Mouse (Mus musculus) hindbrain, embryonic 16.5 days (tissue): ENCODE results near the gene Bdnf. TPM values are rescaled to one million over a fixed set of nuclear protein-coding genes. Genes with fewer than 3 reads are reported as not detected.

Experiments
- ATAC-seq: fragments of 200-750 bp; cut with Nextera tagmentation; 2 replicates; pipeline ENCODE4 v1.8.0; 2017; ENCODE audit warnings: moderate TSS enrichment, moderate library complexity
- H3K27ac ChIP-seq: fragments of 300-500 bp; sonication (generic); 2 replicates; pipeline ENCODE4 v1.5.1; 2014; ENCODE audit warnings: low read depth, mild to moderate bottlenecking, control low read depth, low read length, moderate library complexity
- H3K27me3 ChIP-seq: fragments of 300-500 bp; sonication (generic); replicated peaks from 2 replicates; pipeline ENCODE4 v1.6.1; 2014; ENCODE audit warnings: low read length; ENCODE audit not compliant: control insufficient read depth, insufficient read depth
- H3K36me3 ChIP-seq: fragments of 300-500 bp; sonication (generic); 2 replicates; pipeline ENCODE4 v1.6.1; 2014; ENCODE audit warnings: mild to moderate bottlenecking, low read length, moderate library complexity, mixed read lengths; ENCODE audit not compliant: control insufficient read depth, insufficient read depth
- H3K4me1 ChIP-seq: fragments of 300-500 bp; sonication (generic); 2 replicates; pipeline ENCODE4 v1.6.1; 2014; ENCODE audit warnings: low read depth, low read length; ENCODE audit not compliant: control insufficient read depth, insufficient read depth
- H3K4me2 ChIP-seq: fragments of 300-500 bp; sonication (generic); 2 replicates; pipeline ENCODE4 v1.6.1; 2014; ENCODE audit warnings: mild to moderate bottlenecking, low read length, control low read depth, moderate library complexity
- H3K4me3 ChIP-seq: fragments of 300-500 bp; sonication (generic); 2 replicates; pipeline ENCODE4 v1.5.1; 2014; ENCODE audit warnings: mild to moderate bottlenecking, low read length, control low read depth, moderate library complexity
- H3K9ac ChIP-seq: fragments of 300-500 bp; sonication (generic); 2 replicates; pipeline ENCODE4 v1.6.1; 2014; ENCODE audit warnings: low read depth, mild to moderate bottlenecking, control low read depth, low read length, moderate library complexity
- H3K9me3 ChIP-seq: fragments of 300-500 bp; sonication (generic); 2 replicates; pipeline ENCODE4 v1.6.1; 2014; ENCODE audit warnings: mild to moderate bottlenecking, low read length, moderate library complexity; ENCODE audit not compliant: control insufficient read depth
- WGBS: fragments of 180-500 bp; shearing (Covaris S2); extraction: QIAGEN DNeasy Blood & Tissue Kit; methylation state at CpG from one replicate; pipeline ENCODE4 v1.1.7; 2014; 5-methylcytosine and 5-hydroxymethylcytosine counted together
- polyA plus RNA-seq: library from polyadenylated mRNA; unstranded; fragments of >200 nt; fragmentation: Nextera tagmentation; extraction: Ambion mirVana; gene quantifications from 2 replicates; pipeline ENCODE4 v1.2.1, GENCODE M21; 2015

Gene Bdnf
- polyA plus RNA-seq, 1 experiment from 2014 or later: 7.3 TPM

DNA sequence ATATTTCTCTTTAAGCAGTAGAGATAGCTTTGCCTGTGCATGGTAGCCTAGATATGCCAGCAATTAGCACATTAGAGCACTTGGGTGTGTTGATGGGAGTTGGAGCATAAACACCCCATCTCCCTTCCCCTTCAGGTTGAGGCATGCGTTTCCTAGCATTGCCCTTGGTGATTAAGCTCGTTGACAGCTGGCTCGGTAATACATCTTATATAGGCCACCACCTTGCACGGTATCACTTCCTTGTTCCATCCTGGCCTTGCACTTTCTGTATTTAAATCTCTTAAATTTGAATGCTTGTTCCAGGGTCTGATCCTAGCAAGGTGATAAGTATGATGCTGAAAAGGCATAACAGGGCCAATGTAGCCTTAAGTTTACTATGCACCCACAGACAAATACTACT, 74.3 kb downstream of the Bdnf start:
- 92% methylated on average over 4 of the region's 4 CpGs for WGBS
- H3K9ac ChIP-seq: no peak overlapping the region
- no peak for ATAC-seq

DNA sequence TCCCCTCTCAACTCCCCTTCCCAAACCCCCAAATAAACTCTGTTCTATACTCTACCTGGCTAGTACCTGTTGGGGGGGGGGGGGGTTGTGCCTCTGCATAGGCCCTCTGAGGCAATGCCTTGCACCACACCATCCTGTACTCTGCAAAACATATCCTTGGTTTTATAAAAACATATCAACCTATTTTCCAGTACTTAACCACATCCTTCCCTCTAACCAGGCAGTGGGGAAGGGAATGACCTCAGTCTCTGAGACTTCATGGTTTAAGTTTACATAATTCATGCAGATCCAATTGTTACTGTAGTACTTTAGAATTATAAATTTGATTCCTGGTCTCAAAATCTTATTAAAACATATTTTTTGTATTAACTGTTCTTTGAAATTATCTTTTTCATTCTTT, 75.5 kb downstream of the Bdnf start:
- Histone ChIP-seq H3K9ac (no peak overlapping the region), H3K9me3 (no peaks in the 10 kb centered on the region), H3K4me1 (no peaks in the 10 kb centered on the region), H3K4me2 (no peak overlapping the region), H3K4me3 (no peak overlapping the region), H3K27ac (no peak overlapping the region), H3K27me3 (no peaks in the 10 kb centered on the region), H3K36me3 (no peaks in the 10 kb centered on the region)
- no peak for ATAC-seq

More for the DNA sequence above, 74.3 kb downstream of the Bdnf start:
- H3K36me3 ChIP-seq: no peaks in the 10 kb centered on the region
- no peaks in the 10 kb centered on the region for H3K4me1 ChIP-seq
- H3K4me3 ChIP-seq: no peak overlapping the region
- H3K27ac ChIP-seq: no peak overlapping the region
- no peaks in the 10 kb centered on the region for H3K27me3 ChIP-seq
- H3K4me2 ChIP-seq: no peak overlapping the region
- no peaks in the 10 kb centered on the region for H3K9me3 ChIP-seq

DNA sequence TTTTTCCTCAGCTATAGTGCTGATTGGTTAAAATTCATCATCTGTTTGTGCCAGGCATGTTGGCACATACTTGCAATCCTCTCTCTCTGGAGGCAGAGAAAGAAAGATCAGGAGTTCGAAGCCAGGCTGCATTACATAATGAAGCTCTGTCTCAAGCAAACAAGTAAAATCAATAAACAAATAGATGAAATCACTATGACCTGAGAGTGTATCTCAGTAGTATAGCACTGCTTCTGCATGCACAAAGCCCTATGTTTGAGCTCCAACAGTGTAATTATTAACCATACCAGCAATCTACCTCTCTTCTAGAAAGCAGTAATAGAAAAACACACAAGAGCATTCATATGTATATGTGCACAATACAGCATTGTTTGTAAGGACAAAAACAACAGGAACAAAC, 76.0 kb downstream of the Bdnf start:
- H3K4me3 ChIP-seq: no peak overlapping the region
- no peaks in the 10 kb centered on the region for H3K27me3 ChIP-seq
- no peak for ATAC-seq
- no peak overlapping the region for H3K9ac ChIP-seq
- H3K27ac ChIP-seq: no peak overlapping the region
- 75% methylated on average over 1 of the region's 1 CpGs for WGBS
- no peaks in the 10 kb centered on the region for H3K9me3 ChIP-seq
- no peak overlapping the region for H3K4me2 ChIP-seq
- H3K4me1 ChIP-seq: no peaks in the 10 kb centered on the region
- H3K36me3 ChIP-seq: no peaks in the 10 kb centered on the region

DNA sequence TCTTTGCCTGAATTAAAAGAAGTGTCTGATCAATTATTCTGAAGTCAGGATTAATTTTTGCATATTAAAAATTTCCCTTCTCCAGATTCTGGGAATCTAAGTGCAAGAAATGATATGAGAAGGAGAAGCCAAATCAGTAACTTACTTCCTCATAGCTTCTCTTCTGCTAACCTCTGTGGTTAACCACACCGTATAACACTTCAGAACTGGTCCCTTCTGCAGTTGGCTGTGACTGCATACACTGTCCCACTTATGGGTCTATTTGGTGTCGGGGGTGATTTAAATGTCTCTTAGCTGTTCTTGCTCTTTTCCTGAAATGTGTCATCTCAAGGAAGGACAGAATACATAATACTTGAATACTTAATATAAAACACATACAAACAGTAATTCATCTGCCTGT, 81.8 kb downstream of the Bdnf start:
- ATAC-seq: no peak
- H3K9ac ChIP-seq: no peak overlapping the region
- no peaks in the 10 kb centered on the region for H3K9me3 ChIP-seq
- no peak overlapping the region for H3K27ac ChIP-seq
- H3K4me1 ChIP-seq: no peaks in the 10 kb centered on the region
- no peak overlapping the region for H3K4me2 ChIP-seq
- no peaks in the 10 kb centered on the region for H3K27me3 ChIP-seq
- WGBS: 93% methylated on average over 2 of the region's 2 CpGs
- H3K36me3 ChIP-seq: no peaks in the 10 kb centered on the region
- H3K4me3 ChIP-seq: no peak overlapping the region

DNA sequence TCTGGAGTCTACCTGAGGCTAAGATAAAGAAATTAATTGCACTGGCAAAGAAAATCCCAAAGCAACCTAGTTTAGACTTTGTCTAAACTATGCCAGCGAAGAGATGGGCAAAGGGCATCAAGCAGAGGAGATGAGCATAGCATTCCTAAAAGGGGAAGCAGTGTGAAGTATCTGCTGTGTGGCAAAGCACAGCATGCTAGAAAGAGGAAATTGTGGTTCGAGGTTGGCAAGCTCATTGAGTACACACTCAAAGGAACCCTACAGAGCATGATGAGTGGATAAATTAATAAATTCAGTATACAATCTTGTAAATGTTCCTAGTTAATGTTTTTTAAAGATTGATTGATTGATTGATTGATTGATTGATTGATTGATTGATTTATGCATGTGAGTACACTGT, 92.3 kb downstream of the Bdnf start:
- Histone ChIP-seq H3K27ac (no peak overlapping the region), H3K36me3 (no peaks in the 10 kb centered on the region), H3K4me2 (no peak overlapping the region), H3K9ac (no peak overlapping the region), H3K9me3 (no peaks in the 10 kb centered on the region), H3K4me3 (no peak overlapping the region), H3K27me3 (no peaks in the 10 kb centered on the region), H3K4me1 (no peaks in the 10 kb centered on the region)
- no peak for ATAC-seq
- 86% methylated on average over 2 of the region's 2 CpGs for WGBS

DNA sequence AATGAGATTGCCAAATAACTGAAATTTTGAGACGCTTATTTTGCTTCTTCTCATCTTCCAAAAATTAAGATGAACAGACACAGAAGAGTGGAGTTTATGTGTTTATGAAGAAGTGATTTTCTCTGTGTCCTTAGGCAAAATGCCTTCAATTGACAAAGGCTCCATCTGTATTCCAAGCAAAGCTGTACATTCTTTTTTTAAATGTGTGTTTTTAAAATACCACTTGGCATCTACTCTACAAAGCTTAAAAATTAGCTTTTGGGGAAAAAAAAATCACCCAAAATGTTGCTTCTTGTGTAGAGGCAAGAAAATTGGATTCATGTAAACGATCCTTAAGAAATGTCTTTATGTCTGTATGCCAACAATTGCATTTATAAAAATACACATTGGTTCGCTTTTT, 94.3 kb downstream of the Bdnf start:
- Histone ChIP-seq H3K4me3 (no peak overlapping the region), H3K4me2 (no peak overlapping the region), H3K36me3 (no peaks in the 10 kb centered on the region), H3K27me3 (no peaks in the 10 kb centered on the region), H3K4me1 (no peaks in the 10 kb centered on the region), H3K27ac (no peak overlapping the region), H3K9me3 (no peaks in the 10 kb centered on the region), H3K9ac (no peak overlapping the region)
- 88% methylated on average over 3 of the region's 3 CpGs for WGBS
- no peak for ATAC-seq

DNA sequence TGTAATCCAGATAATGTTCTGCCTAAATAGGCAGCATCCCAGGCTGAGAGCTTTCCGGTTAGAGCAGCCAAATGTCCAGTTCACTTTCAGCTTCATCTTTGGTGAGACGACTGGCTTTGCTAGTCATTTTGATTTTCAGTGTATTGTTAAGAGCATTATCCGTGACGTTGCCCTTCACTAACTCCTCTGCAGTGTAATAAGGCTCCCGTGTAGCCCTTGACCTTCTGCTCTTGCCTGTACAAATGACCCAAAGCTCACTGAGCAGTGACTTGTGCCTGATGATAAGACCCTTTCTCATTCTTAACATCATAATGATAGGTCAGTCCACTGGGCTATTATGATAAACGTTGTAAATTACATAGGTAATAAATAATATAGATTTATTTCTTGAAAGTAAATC, 101.9 kb downstream of the Bdnf start:
- Histone ChIP-seq H3K27ac (no peak overlapping the region), H3K36me3 (no peaks in the 10 kb centered on the region), H3K27me3 (no peaks in the 10 kb centered on the region), H3K4me3 (no peak overlapping the region), H3K4me2 (no peak overlapping the region), H3K9me3 (no peaks in the 10 kb centered on the region), H3K4me1 (no peaks in the 10 kb centered on the region), H3K9ac (no peak overlapping the region)
- 43% methylated on average over 6 of the region's 6 CpGs for WGBS
- ATAC-seq: no peak

Other genes starting within 250 kb of the Bdnf start
- 187 and 194 TPM in 2 replicates for gene Lin7c, start 216.2 kb downstream of the Bdnf start, polyA plus RNA-seq
- 7.0 and 7.7 TPM in 2 replicates for gene Lgr4, start 242.9 kb downstream of the Bdnf start, polyA plus RNA-seq